In genomic region chr15:94252962-94253712, GRCm38 (mm10) we compare ENCODE assay signal across 11 mouse cellular contexts.
DNase-seq lines count a peak whose midpoint lies in the region; ATAC-seq lines count a peak whose summit lies in the region.
"Had no signal": no experiment of that assay in that cellular context is flagged by ENCODE, and none has a peak within 500 bp of the region (broad histone marks: within the 10 kb centered on the region; RNA-seq: fewer than 3 reads in every experiment).

No protein-coding gene starts in this region.

- no peak overlapping the region for H3K9ac ChIP-seq in limb, embryonic 11.5 days (ENCODE audit: low read length)
- H3K9ac ChIP-seq: forebrain, embryonic 13.5 days; hindbrain, embryonic 15.5 days; liver, embryonic 15.5 days had no signal

- whole genome bisulfite sequencing in limb, embryonic 11.5 days: 63% methylated on average over 13 of the region's 13 CpGs
- WGBS in limb, embryonic 10.5 days: 63% methylated on average over 13 of the region's 13 CpGs

- ATAC-seq in limb, embryonic 11.5 days (ENCODE audit: insufficient number of reproducible peaks, low FRiP score, low TSS enrichment, low read depth): no peak

- H3K4me2 ChIP-seq in limb, embryonic 11.5 days (ENCODE audit: low read depth, severe bottlenecking): no peak overlapping the region
- H3K4me2 ChIP-seq: forebrain, embryonic 13.5 days; hindbrain, embryonic 15.5 days; liver, embryonic 15.5 days had no signal

- H3K27me3 ChIP-seq in limb, embryonic 11.5 days (ENCODE audit: control insufficient read depth, insufficient read depth, low read length): no peaks in the 10 kb centered on the region
- H3K27me3 ChIP-seq in limb, embryonic 10.5 days (ENCODE audit: low read depth, poor library complexity, severe bottlenecking): no peaks in the 10 kb centered on the region
- H3K27me3 ChIP-seq: forebrain, embryonic 13.5 days; hindbrain, embryonic 15.5 days; liver, embryonic 15.5 days had no signal

- no peak overlapping the region for H3K4me3 ChIP-seq in limb, embryonic 11.5 days (ENCODE audit: low read depth, low read length)
- H3K4me3 ChIP-seq in limb, embryonic 10.5 days: no peak overlapping the region
- H3K4me3 ChIP-seq: forebrain, embryonic 13.5 days; hindbrain, embryonic 15.5 days; liver, embryonic 15.5 days had no signal

- no peaks in the 10 kb centered on the region for H3K4me1 ChIP-seq in limb, embryonic 11.5 days (ENCODE audit: control insufficient read depth, insufficient read depth, low read length)
- peaks cover 10% of the 10 kb centered on the region for H3K4me1 ChIP-seq in limb, embryonic 10.5 days
- H3K4me1 ChIP-seq: liver, embryonic 15.5 days had no signal

- no peaks in the 10 kb centered on the region for H3K9me3 ChIP-seq in limb, embryonic 11.5 days (ENCODE audit: control insufficient read depth, low read length)
- H3K9me3 ChIP-seq in limb, embryonic 10.5 days (replicated peaks): no peaks in the 10 kb centered on the region
- H3K9me3 ChIP-seq: forebrain, embryonic 13.5 days; hindbrain, embryonic 15.5 days; liver, embryonic 15.5 days had no signal

- H3K36me3 ChIP-seq in limb, embryonic 11.5 days (ENCODE audit: control insufficient read depth, insufficient read depth, low read length): no peaks in the 10 kb centered on the region
- H3K36me3 ChIP-seq in limb, embryonic 10.5 days: no peaks in the 10 kb centered on the region
- H3K36me3 ChIP-seq: hindbrain, embryonic 15.5 days; liver, embryonic 15.5 days had no signal

- H3K27ac ChIP-seq in limb, embryonic 11.5 days (replicated peaks; ENCODE audit: low read depth, low read length): no peak overlapping the region
- no peak overlapping the region for H3K27ac ChIP-seq in limb, embryonic 10.5 days
- H3K27ac ChIP-seq: liver, embryonic 15.5 days had no signal

- peak; percentile 19 for DNase-seq in cerebellum, adult 9-10 months
- DNase-seq in cerebellum, adult 8-10 months: no peak
- peak; percentile 57 for DNase-seq in limb, embryonic 11.5 days (ENCODE audit: low spot score)
- no peak for DNase-seq in limb, embryonic 10.5 days (ENCODE audit: low spot score)
- DNase-seq in embryo, embryonic 10.5 days (ENCODE audit: low spot score): peak; percentile 71
- peak; percentile 60 for DNase-seq in lung, postnatal 36 days
- no peak for DNase-seq in ovary, postnatal 14 days (ENCODE audit: low spot score)
- no peak for DNase-seq in adrenal gland, postnatal 36 days

Comparison
In these comparisons a context has a peak if more than half of its experiments do, and no peak if none do; other contexts are left out.
1. DNase-seq: peak in cerebellum, adult 9-10 months (single experiment), limb, embryonic 11.5 days (single experiment), embryo, embryonic 10.5 days (single experiment) and lung, postnatal 36 days (single experiment); none in cerebellum, adult 8-10 months (single experiment), limb, embryonic 10.5 days (single experiment), ovary, postnatal 14 days (single experiment) and adrenal gland, postnatal 36 days (0 of 2).